ENCODE assay signal across 32 mouse cellular contexts in the genomic region with DNA sequence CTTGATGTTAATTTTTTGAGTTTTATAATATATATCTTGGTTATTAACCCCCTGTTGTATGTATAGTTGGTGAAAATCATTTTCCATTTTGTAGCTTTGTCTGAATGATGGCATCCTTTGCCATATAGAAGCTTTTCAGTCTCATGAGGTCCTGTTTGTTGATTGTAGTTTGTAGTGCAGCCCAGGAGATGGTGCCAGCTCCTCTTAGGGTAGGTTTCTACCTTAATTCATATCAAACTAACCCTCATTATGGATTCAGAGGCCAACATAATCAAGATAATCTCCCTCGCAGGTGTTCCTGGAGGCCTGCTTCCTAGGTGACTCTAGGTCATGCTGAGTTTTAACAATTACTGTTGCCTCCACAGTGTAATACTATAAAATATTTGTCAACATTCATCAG. TPM values are rescaled to one million over a fixed set of nuclear protein-coding genes. Genes with fewer than 3 reads are reported as not detected.
DNase-seq lines count a peak whose midpoint lies in the region; ATAC-seq and TF ChIP-seq lines count a peak whose summit lies in the region.
"Had no signal": no experiment of that assay in that cellular context is flagged by ENCODE, and none has a peak within 500 bp of the region (broad histone marks: within the 10 kb centered on the region; RNA-seq: fewer than 3 reads in every experiment).

No protein-coding gene starts in this region.

- 41% methylated on average over 1 of the region's 1 CpGs for WGBS in intestine, postnatal 0 days
- 64% methylated on average over 1 of the region's 1 CpGs for WGBS in intestine, embryonic 16.5 days
- 60% methylated on average over 1 of the region's 1 CpGs for WGBS in liver, postnatal 0 days (ENCODE audit: insufficient replicate concordance)
- WGBS in liver, embryonic 11.5 days, result 53% methylated on average over 1 of the region's 1 CpGs

- ATAC-seq in intestine, postnatal 0 days, result no peak
- ATAC-seq in intestine, embryonic 16.5 days, result no peak
- no peak for ATAC-seq in liver, postnatal 0 days
- ATAC-seq in liver, embryonic 11.5 days (replicated peaks; ENCODE audit: low FRiP score), result no peak
- ATAC-seq: forebrain, embryonic 16.5 days; intestine, embryonic 15.5 days; midbrain, embryonic 16.5 days had no signal

- intact Hi-C loops in gastrocnemius, adult 2 months (cut with DNase I), result loop anchor here (5.0 kb wide), 1 partner anchor 85 kb away; no protein-coding TSS in a partner anchor
- intact Hi-C loops in gastrocnemius, postnatal 36 days (cut with DNase I), result no loop called here

- H3K9me3 ChIP-seq in intestine, postnatal 0 days (ENCODE audit: control insufficient read depth), result no peaks in the 10 kb centered on the region
- H3K9me3 ChIP-seq in intestine, embryonic 16.5 days (ENCODE audit: control insufficient read depth, low read length), result no peaks in the 10 kb centered on the region
- no peaks in the 10 kb centered on the region for H3K9me3 ChIP-seq in liver, postnatal 0 days (ENCODE audit: low read length)
- no peaks in the 10 kb centered on the region for H3K9me3 ChIP-seq in liver, embryonic 11.5 days (ENCODE audit: control insufficient read depth, low read length)
- H3K9me3 ChIP-seq: heart, embryonic 12.5 days; hindbrain, embryonic 10.5 days; intestine, embryonic 15.5 days; limb, embryonic 10.5 days; limb, embryonic 15.5 days; neural tube, embryonic 12.5 days had no signal

- no peak overlapping the region for H3K27ac ChIP-seq in gastrocnemius, adult 2 months
- no peak overlapping the region for H3K27ac ChIP-seq in intestine, postnatal 0 days (ENCODE audit: low read depth, low read length)
- H3K27ac ChIP-seq in intestine, embryonic 16.5 days (ENCODE audit: low read length), result no peak overlapping the region
- no peak overlapping the region for H3K27ac ChIP-seq in liver, postnatal 0 days (ENCODE audit: low read depth)
- no peak overlapping the region for H3K27ac ChIP-seq in liver, embryonic 11.5 days (ENCODE audit: low read depth, low read length)
- H3K27ac ChIP-seq: hindbrain, embryonic 10.5 days; hindbrain, embryonic 15.5 days; intestine, embryonic 15.5 days; limb, embryonic 10.5 days; limb, embryonic 15.5 days; neural tube, embryonic 12.5 days had no signal

- TF ChIP-seq CTCF in gastrocnemius, adult 2 months (IDR thresholded peaks at IDR 0.05), result peak; percentile 32; the same call in 1 of the 2 replicates
- TF ChIP-seq CTCF in intestine, postnatal 0 days (IDR thresholded peaks at IDR 0.05; ENCODE audit: low read depth), result peak; percentile 31; the same call in 1 of the 2 replicates
- peak; percentile 46 for TF ChIP-seq CTCF in liver, postnatal 0 days (IDR thresholded peaks at IDR 0.05; ENCODE audit: low read depth)

- no peaks in the 10 kb centered on the region for H3K36me3 ChIP-seq in intestine, postnatal 0 days (ENCODE audit: control insufficient read depth, insufficient read depth)
- no peaks in the 10 kb centered on the region for H3K36me3 ChIP-seq in intestine, embryonic 16.5 days (ENCODE audit: control insufficient read depth, insufficient read depth, low read length)
- no peaks in the 10 kb centered on the region for H3K36me3 ChIP-seq in liver, postnatal 0 days (replicated peaks; ENCODE audit: insufficient read depth, low read length)
- H3K36me3 ChIP-seq in liver, embryonic 11.5 days (ENCODE audit: control insufficient read depth, insufficient read depth, low read length), result no peaks in the 10 kb centered on the region
- H3K36me3 ChIP-seq: heart, embryonic 12.5 days; hindbrain, embryonic 10.5 days; hindbrain, embryonic 15.5 days; intestine, embryonic 15.5 days; limb, embryonic 10.5 days; limb, embryonic 15.5 days; neural tube, embryonic 12.5 days had no signal

- H3K4me2 ChIP-seq in intestine, postnatal 0 days (replicated peaks; ENCODE audit: low read depth), result no peak overlapping the region
- no peak overlapping the region for H3K4me2 ChIP-seq in intestine, embryonic 16.5 days (ENCODE audit: low read depth, low read length)
- no peak overlapping the region for H3K4me2 ChIP-seq in liver, postnatal 0 days (ENCODE audit: low read depth, low read length)
- no peak overlapping the region for H3K4me2 ChIP-seq in liver, embryonic 11.5 days
- H3K4me2 ChIP-seq: heart, embryonic 12.5 days; hindbrain, embryonic 15.5 days; intestine, embryonic 15.5 days; limb, embryonic 15.5 days; midbrain, embryonic 11.5 days; neural tube, embryonic 12.5 days had no signal

- H3K9ac ChIP-seq in intestine, postnatal 0 days (ENCODE audit: low read depth, low read length), result no peak overlapping the region
- no peak overlapping the region for H3K9ac ChIP-seq in intestine, embryonic 16.5 days (ENCODE audit: low read depth, low read length)
- H3K9ac ChIP-seq in liver, postnatal 0 days (replicated peaks), result no peak overlapping the region
- H3K9ac ChIP-seq in liver, embryonic 11.5 days (ENCODE audit: low read depth, low read length), result no peak overlapping the region
- H3K9ac ChIP-seq: heart, embryonic 12.5 days; hindbrain, embryonic 15.5 days; intestine, embryonic 15.5 days; limb, embryonic 15.5 days; neural tube, embryonic 12.5 days had no signal

- DNase-seq in gastrocnemius, adult 2 months, result no peak
- no peak for DNase-seq in gastrocnemius, postnatal 36 days
- DNase-seq in kidney, postnatal 25 days, result peak; percentile 38
- no peak for DNase-seq in kidney, adult 11 months
- DNase-seq in liver, postnatal 0 days, result no peak
- no peak for DNase-seq in liver, embryonic 11.5 days (ENCODE audit: low spot score)
- DNase-seq: adrenal gland, postnatal 25 days; cerebellum, adult 11-12 months; cerebellum, postnatal 10 days; heart, postnatal 10 days; lung, postnatal 36 days; right cerebral cortex, adult 18-20 months; spleen, adult 18-20 months; thymus, adult 2 months; thymus, postnatal 36 days had no signal

- TF ChIP-seq EP300 in liver, postnatal 0 days (IDR thresholded peaks at IDR 0.05; ENCODE audit: low read depth), result no peak

- no peak overlapping the region for H3K4me3 ChIP-seq in gastrocnemius, adult 2 months
- H3K4me3 ChIP-seq in intestine, postnatal 0 days (ENCODE audit: low read depth, low read length), result no peak overlapping the region
- H3K4me3 ChIP-seq in intestine, embryonic 16.5 days (ENCODE audit: low read length), result no peak overlapping the region
- H3K4me3 ChIP-seq in liver, postnatal 0 days (ENCODE audit: low read depth, low read length), result no peak overlapping the region
- H3K4me3 ChIP-seq in liver, embryonic 11.5 days (ENCODE audit: low read depth, low read length), result no peak overlapping the region
- H3K4me3 ChIP-seq: erythroblast, embryonic 14.5 days; heart, embryonic 12.5 days; hindbrain, embryonic 10.5 days; hindbrain, embryonic 15.5 days; intestine, embryonic 15.5 days; limb, embryonic 10.5 days; limb, embryonic 15.5 days; neural tube, embryonic 12.5 days had no signal

- H3K4me1 ChIP-seq in intestine, postnatal 0 days (replicated peaks; ENCODE audit: control insufficient read depth, insufficient read depth, low read length), result 0 out of 2 replicates have a peak, but pooled peaks cover 2% of the 10 kb centered on the region
- H3K4me1 ChIP-seq in intestine, embryonic 16.5 days (ENCODE audit: control insufficient read depth, insufficient read depth, low read length), result no peaks in the 10 kb centered on the region
- peaks cover 4% of the 10 kb centered on the region; the same call in 1 of the 2 replicates for H3K4me1 ChIP-seq in liver, postnatal 0 days (ENCODE audit: insufficient read depth)
- 0 out of 2 replicates have a peak, but pooled peaks cover 2% of the 10 kb centered on the region for H3K4me1 ChIP-seq in liver, embryonic 11.5 days (replicated peaks; ENCODE audit: control insufficient read depth, insufficient read depth, low read length)
- H3K4me1 ChIP-seq: hindbrain, embryonic 15.5 days; intestine, embryonic 15.5 days had no signal

- no peaks in the 10 kb centered on the region for H3K27me3 ChIP-seq in intestine, postnatal 0 days (replicated peaks; ENCODE audit: control insufficient read depth, insufficient read depth, low read length)
- H3K27me3 ChIP-seq in intestine, embryonic 16.5 days (replicated peaks; ENCODE audit: control insufficient read depth, insufficient read depth, low read length), result no peaks in the 10 kb centered on the region
- H3K27me3 ChIP-seq in liver, postnatal 0 days (ENCODE audit: insufficient read depth, low read length), result no peaks in the 10 kb centered on the region
- no peaks in the 10 kb centered on the region for H3K27me3 ChIP-seq in liver, embryonic 11.5 days (replicated peaks; ENCODE audit: control insufficient read depth, insufficient read depth, low read length)
- H3K27me3 ChIP-seq: heart, embryonic 12.5 days; hindbrain, embryonic 15.5 days; intestine, embryonic 15.5 days; limb, embryonic 15.5 days; neural tube, embryonic 12.5 days had no signal

RNA-seq across cellular contexts. Expression of gene Acox2, which starts 3.1 kb away (rescaled TPM):
- total RNA-seq in gastrocnemius, adult 2 months (2021), result under 1 TPM; 0.28 to 0.54 TPM
- under 1 TPM in 1 of 2 experiments, not detected in 1; 0.37 TPM for total RNA-seq in gastrocnemius, postnatal 36 days (2021)
- 9.3 and 10.8 TPM in 2 replicates for polyA plus RNA-seq in intestine, postnatal 0 days (2015; fragmentation: Nextera tagmentation; extraction: Ambion mirVana)
- polyA plus RNA-seq in intestine, embryonic 16.5 days (2015; fragmentation: Nextera tagmentation; extraction: Ambion mirVana), result 1.1 and 1.4 TPM in 2 replicates
- polyA plus RNA-seq in liver, postnatal 0 days (2015; fragmentation: Nextera tagmentation; extraction: Ambion mirVana), result 64.9 and 66.7 TPM in 2 replicates
- polyA plus RNA-seq in liver, embryonic 11.5 days (2014; fragmentation: Nextera tagmentation; extraction: Ambion mirVana), result 1.0 and 1.2 TPM in 2 replicates
- total RNA-seq: layer of hippocampus, adult 18-20 months; megakaryocyte, adult 5-6 weeks; MEL had no signal
- polyA plus RNA-seq: erythroblast, embryonic 14.5 days; forebrain, embryonic 11.5 days; hindbrain, embryonic 10.5 days; midbrain, embryonic 11.5 days; midbrain, embryonic 16.5 days; neural tube, embryonic 12.5 days had no signal

RNA-seq across cellular contexts. Expression of gene Kctd6, which starts 48.3 kb away (rescaled TPM):
- 1 to 10 TPM; 7.7 to 9.3 TPM for total RNA-seq in gastrocnemius, adult 2 months (2021)
- total RNA-seq in gastrocnemius, postnatal 36 days (2021), result 1 to 10 TPM; 5.7 to 7.7 TPM
- 18.8 and 19.5 TPM in 2 replicates for polyA plus RNA-seq in intestine, postnatal 0 days (2015; fragmentation: Nextera tagmentation; extraction: Ambion mirVana)
- 2.1 and 2.2 TPM in 2 replicates for polyA plus RNA-seq in intestine, embryonic 16.5 days (2015; fragmentation: Nextera tagmentation; extraction: Ambion mirVana)
- polyA plus RNA-seq in liver, postnatal 0 days (2015; fragmentation: Nextera tagmentation; extraction: Ambion mirVana), result 9.7 and 10.0 TPM in 2 replicates
- polyA plus RNA-seq in liver, embryonic 11.5 days (2014; fragmentation: Nextera tagmentation; extraction: Ambion mirVana), result 9.0 and 10.6 TPM in 2 replicates

RNA-seq across cellular contexts. Expression of gene Fam107a, which starts 55.6 kb away (rescaled TPM):
- 1 to 10 TPM; 3.6 to 5.6 TPM for total RNA-seq in gastrocnemius, adult 2 months (2021)
- 1 to 10 TPM; 2.7 to 6.1 TPM for total RNA-seq in gastrocnemius, postnatal 36 days (2021)
- 0.16 TPM in 2 replicates for polyA plus RNA-seq in intestine, postnatal 0 days (2015; fragmentation: Nextera tagmentation; extraction: Ambion mirVana)
- polyA plus RNA-seq in intestine, embryonic 16.5 days (2015; fragmentation: Nextera tagmentation; extraction: Ambion mirVana), result 0.21 and 0.24 TPM in 2 replicates
- not detected in 2 replicates for polyA plus RNA-seq in liver, postnatal 0 days (2015; fragmentation: Nextera tagmentation; extraction: Ambion mirVana)
- polyA plus RNA-seq in liver, embryonic 11.5 days (2014; fragmentation: Nextera tagmentation; extraction: Ambion mirVana), result 0.08 and 0.53 TPM in 2 replicates
- total RNA-seq: MEL had no signal
- polyA plus RNA-seq: erythroblast, embryonic 14.5 days had no signal

Comparison
In these comparisons a context has a peak if more than half of its experiments do, and no peak if none do; other contexts are left out.
1. DNase-seq: peak in kidney, postnatal 25 days (2 of 2); none in gastrocnemius, adult 2 months (single experiment), gastrocnemius, postnatal 36 days (0 of 2), kidney, adult 11 months (single experiment), liver, postnatal 0 days (single experiment) and liver, embryonic 11.5 days (single experiment).
2. Peak in every context shown above with its lines, with median percentiles within 50 percentile points of each other: CTCF ChIP-seq.